Mouse (Mus musculus): ENCODE data around the gene Btbd7.

GRCm38 (mm10) chr12:102814858-102815257 is 63.4 kb downstream of the Btbd7 start:
- TF ChIP-seq POLR2A (IDR thresholded peaks at IDR 0.05; ENCODE audit: low read depth, low read length), result no peak
- no peak for TF ChIP-seq CTCF (IDR thresholded peaks at IDR 0.05; ENCODE audit: extremely low read depth, insufficient read length, insufficient replicate concordance, low read depth, low read length)
